Mouse (Mus musculus) hindbrain, embryonic 14.5 days (tissue): ENCODE data around the gene Serpinb5. TPM values are rescaled to one million over a fixed set of nuclear protein-coding genes. Genes with fewer than 3 reads are reported as not detected.

Experiments used
- ATAC-seq: fragments of 200-750 bp; cut with Nextera tagmentation; 2 replicates; pipeline ENCODE4 v1.8.0; 2017; ENCODE audit warnings: moderate number of reproducible peaks, mild to moderate bottlenecking, moderate TSS enrichment, moderate library complexity; ENCODE audit not compliant: low FRiP score
- DNase-seq: peaks from one replicate; pipeline ENCODE4 v3.0.0-alpha.2; 2015; ENCODE audit warnings: low spot score
- H3K27ac ChIP-seq: fragments of 300-500 bp; sonication (generic); 2 replicates; pipeline ENCODE4 v1.5.1; 2014; ENCODE audit warnings: mild to moderate bottlenecking, moderate library complexity
- H3K27me3 ChIP-seq: fragments of 300-500 bp; sonication (generic); 2 replicates; pipeline ENCODE4 v1.6.1; 2014; ENCODE audit warnings: mild to moderate bottlenecking, low read length, mixed read lengths; ENCODE audit not compliant: control insufficient read depth, insufficient read depth
- H3K36me3 ChIP-seq: fragments of 300-500 bp; sonication (generic); replicated peaks from 2 replicates; pipeline ENCODE4 v1.6.1; 2014; ENCODE audit not compliant: control insufficient read depth, insufficient read depth
- H3K4me1 ChIP-seq: fragments of 300-500 bp; sonication (generic); replicated peaks from 2 replicates; pipeline ENCODE4 v1.6.1; 2014; ENCODE audit warnings: antibody characterized with exemption, low read length, mixed read lengths; ENCODE audit not compliant: control insufficient read depth, insufficient read depth
- H3K4me2 ChIP-seq: fragments of 300-500 bp; sonication (generic); replicated peaks from 2 replicates; pipeline ENCODE4 v1.6.1; 2014; ENCODE audit warnings: mild to moderate bottlenecking, moderate library complexity
- H3K4me3 ChIP-seq: fragments of 300-500 bp; sonication (generic); replicated peaks from 2 replicates; pipeline ENCODE4 v1.5.1; 2014; ENCODE audit warnings: mild to moderate bottlenecking, low read length
- H3K9ac ChIP-seq: fragments of 300-500 bp; sonication (generic); 2 replicates; pipeline ENCODE4 v1.6.1; 2014
- H3K9me3 ChIP-seq: fragments of 300-500 bp; sonication (generic); 2 replicates; pipeline ENCODE4 v1.6.1; 2016; ENCODE audit warnings: low read length; ENCODE audit not compliant: control insufficient read depth
- WGBS: fragments of 180-500 bp; shearing (Covaris S2); extraction: QIAGEN DNeasy Blood & Tissue Kit; methylation state at CpG from one replicate; pipeline ENCODE4 v1.1.7; 2014; 5-methylcytosine and 5-hydroxymethylcytosine counted together
- polyA plus RNA-seq: library from polyadenylated mRNA; unstranded; fragments of >200 nt; fragmentation: Nextera tagmentation; extraction: Ambion mirVana; gene quantifications from 2 replicates; pipeline ENCODE4 v1.2.1, GENCODE M21; 2014

Serpinb5 gene
- 0.19 TPM in 1 of 2 replicates, not detected in the other for polyA plus RNA-seq

GRCm38 (mm10) chr1:106860847-106861246 lies at the start of gene Serpinb5:
TSS of gene Serpinb5 (plus strand) at chr1:106861173.
- Histone ChIP-seq H3K4me3 (no peak within 1 kb of the TSS), H3K9ac (no peak within 1 kb of the TSS), H3K27ac (no peak within 1 kb of the TSS), H3K9me3 (no peaks in the 10 kb centered on the region), H3K36me3 (no peaks in the 10 kb centered on the region), H3K4me2 (no peak within 1 kb of the TSS), H3K27me3 (no peaks in the 10 kb centered on the region), H3K4me1 (no peaks in the 10 kb centered on the region)
- 66% methylated on average over 8 of the region's 8 CpGs for WGBS
- ATAC-seq: no peak
- DNase-seq: no peak

- no peaks in the 10 kb centered on the region for H3K4me1 ChIP-seq
- 73% methylated on average over 5 of the region's 5 CpGs for WGBS
- no peak for ATAC-seq
- H3K36me3 ChIP-seq: no peaks in the 10 kb centered on the region
- no peaks in the 10 kb centered on the region for H3K27me3 ChIP-seq
- no peak overlapping the region for H3K9ac ChIP-seq
- no peak for DNase-seq
- H3K9me3 ChIP-seq: no peaks in the 10 kb centered on the region
- no peak overlapping the region for H3K4me3 ChIP-seq
- H3K27ac ChIP-seq: no peak overlapping the region
- H3K4me2 ChIP-seq: no peak overlapping the region
Observed at GRCm38 (mm10) chr1:106814864-106815263, 46.1 kb upstream of the Serpinb5 start.

GRCm38 (mm10) chr1:106815265-106815664 lies 45.7 kb upstream of the Serpinb5 start:
- Histone ChIP-seq H3K4me1 (no peaks in the 10 kb centered on the region), H3K4me2 (no peak overlapping the region), H3K9ac (no peak overlapping the region), H3K4me3 (no peak overlapping the region), H3K27ac (no peak overlapping the region), H3K27me3 (no peaks in the 10 kb centered on the region), H3K9me3 (no peaks in the 10 kb centered on the region), H3K36me3 (no peaks in the 10 kb centered on the region)
- whole genome bisulfite sequencing: 90% methylated on average over 6 of the region's 6 CpGs
- DNase-seq: no peak
- ATAC-seq: no peak

- WGBS: 88% methylated on average over 11 of the region's 11 CpGs
- Histone ChIP-seq H3K27ac (no peak overlapping the region), H3K4me3 (no peak overlapping the region), H3K27me3 (no peaks in the 10 kb centered on the region), H3K9ac (no peak overlapping the region), H3K4me2 (no peak overlapping the region), H3K36me3 (no peaks in the 10 kb centered on the region), H3K9me3 (no peaks in the 10 kb centered on the region), H3K4me1 (no peaks in the 10 kb centered on the region)
- no peak for ATAC-seq
- DNase-seq: no peak
Observed at GRCm38 (mm10) chr1:106816766-106817165, 44.2 kb upstream of the Serpinb5 start.

GRCm38 (mm10) chr1:106818323-106818722 lies 42.6 kb upstream of the Serpinb5 start:
- Histone ChIP-seq H3K4me3 (no peak overlapping the region), H3K27me3 (no peaks in the 10 kb centered on the region), H3K9me3 (no peaks in the 10 kb centered on the region), H3K9ac (no peak overlapping the region), H3K27ac (no peak overlapping the region), H3K4me2 (no peak overlapping the region), H3K4me1 (no peaks in the 10 kb centered on the region), H3K36me3 (no peaks in the 10 kb centered on the region)
- DNase-seq: peak; percentile 41
- 30% methylated on average over 4 of the region's 4 CpGs for WGBS
- ATAC-seq: no peak

- DNase-seq (no peak), ATAC-seq (no peak)
- no peaks in the 10 kb centered on the region for H3K36me3 ChIP-seq
- H3K27me3 ChIP-seq: no peaks in the 10 kb centered on the region
- 76% methylated on average over 3 of the region's 3 CpGs for WGBS
- no peaks in the 10 kb centered on the region for H3K9me3 ChIP-seq
- H3K9ac ChIP-seq: no peak overlapping the region
- H3K4me2 ChIP-seq: no peak overlapping the region
- no peak overlapping the region for H3K27ac ChIP-seq
- no peaks in the 10 kb centered on the region for H3K4me1 ChIP-seq
- H3K4me3 ChIP-seq: no peak overlapping the region
Observed at GRCm38 (mm10) chr1:106822297-106822696, 38.7 kb upstream of the Serpinb5 start.

- Histone ChIP-seq H3K9ac (no peak overlapping the region), H3K4me1 (no peaks in the 10 kb centered on the region), H3K4me3 (no peak overlapping the region), H3K36me3 (no peaks in the 10 kb centered on the region), H3K4me2 (no peak overlapping the region), H3K9me3 (no peaks in the 10 kb centered on the region), H3K27me3 (no peaks in the 10 kb centered on the region), H3K27ac (no peak overlapping the region)
- DNase-seq (no peak), ATAC-seq (no peak)
- WGBS: 83% methylated on average over 4 of the region's 4 CpGs
Observed at GRCm38 (mm10) chr1:106828784-106829183, 32.2 kb upstream of the Serpinb5 start.

GRCm38 (mm10) chr1:106865543-106865942 lies 4.6 kb downstream of the Serpinb5 start:
- DNase-seq (no peak), ATAC-seq (no peak)
- Histone ChIP-seq H3K4me3 (no peak overlapping the region), H3K36me3 (no peaks in the 10 kb centered on the region), H3K9me3 (no peaks in the 10 kb centered on the region), H3K27me3 (no peaks in the 10 kb centered on the region), H3K4me2 (no peak overlapping the region), H3K9ac (no peak overlapping the region), H3K4me1 (no peaks in the 10 kb centered on the region), H3K27ac (no peak overlapping the region)
- 88% methylated on average over 6 of the region's 6 CpGs for WGBS

GRCm38 (mm10) chr1:106866029-106866428 lies 5.1 kb downstream of the Serpinb5 start:
- Histone ChIP-seq H3K9me3 (no peaks in the 10 kb centered on the region), H3K27me3 (no peaks in the 10 kb centered on the region), H3K4me3 (no peak overlapping the region), H3K4me1 (no peaks in the 10 kb centered on the region), H3K4me2 (no peak overlapping the region), H3K27ac (no peak overlapping the region), H3K9ac (no peak overlapping the region), H3K36me3 (no peaks in the 10 kb centered on the region)
- DNase-seq (no peak), ATAC-seq (no peak)
- WGBS: 72% methylated on average over 5 of the region's 5 CpGs

GRCm38 (mm10) chr1:106866768-106867167 lies 5.8 kb downstream of the Serpinb5 start:
- DNase-seq: no peak

More at GRCm38 (mm10) chr1:106866768-106867167, 5.8 kb downstream of the Serpinb5 start:
- Histone ChIP-seq H3K4me2 (no peak overlapping the region), H3K4me3 (no peak overlapping the region), H3K4me1 (no peaks in the 10 kb centered on the region), H3K27ac (no peak overlapping the region), H3K36me3 (no peaks in the 10 kb centered on the region), H3K27me3 (no peaks in the 10 kb centered on the region), H3K9me3 (no peaks in the 10 kb centered on the region), H3K9ac (no peak overlapping the region)
- WGBS: 73% methylated on average over 6 of the region's 6 CpGs
- no peak for ATAC-seq
